Mouse (Mus musculus) liver (tissue): ENCODE data around the gene Gm26938.

ENCODE experiments used
- DNase-seq: peaks from one replicate; pipeline ENCODE4 v3.0.0-alpha.2; 2020; ENCODE audit warnings: mixed read lengths

The Gm26938 gene

DNA sequence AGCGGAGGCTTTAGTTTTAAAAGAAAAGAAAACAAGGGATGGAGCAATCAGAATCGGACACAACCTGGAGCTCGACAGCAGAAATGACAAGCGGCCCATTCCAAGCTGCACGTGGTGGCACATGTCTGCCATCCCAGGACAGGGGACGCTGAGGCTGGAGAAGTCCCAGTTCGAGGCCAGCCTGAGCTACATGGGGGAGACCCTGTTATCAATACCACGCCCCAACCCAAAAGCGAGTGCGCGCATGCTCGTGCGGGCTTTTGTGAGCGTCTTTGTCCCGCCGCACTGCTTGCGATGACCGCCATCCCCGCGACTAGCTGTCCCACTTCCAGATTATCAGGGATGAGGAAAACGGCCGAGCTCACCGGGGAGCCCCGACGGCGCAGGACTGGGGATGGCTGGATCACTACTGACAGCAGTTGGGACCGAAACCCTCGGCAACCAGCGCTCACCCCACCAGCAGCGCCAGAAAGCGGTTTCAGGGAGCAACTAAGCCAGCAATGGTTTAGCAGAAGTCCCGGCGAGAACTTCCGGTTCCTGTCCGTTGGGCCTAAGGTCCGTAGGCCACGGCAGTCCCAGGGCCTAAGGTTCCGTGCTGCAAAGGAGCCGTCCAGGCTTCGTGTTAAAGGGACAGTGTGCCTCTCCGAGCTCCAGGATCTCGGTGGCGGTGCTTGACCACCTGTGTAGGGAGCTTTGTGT, at the start of gene Gm26938, which contains the start of gene Psmg3:
Gm26938 (minus strand) TSS at position 51 of the 699 bp plus-strand sequence.
Psmg3 (minus strand) TSS at position 529 of the 699 bp plus-strand sequence.
- peak; percentile 85 for DNase-seq

DNA sequence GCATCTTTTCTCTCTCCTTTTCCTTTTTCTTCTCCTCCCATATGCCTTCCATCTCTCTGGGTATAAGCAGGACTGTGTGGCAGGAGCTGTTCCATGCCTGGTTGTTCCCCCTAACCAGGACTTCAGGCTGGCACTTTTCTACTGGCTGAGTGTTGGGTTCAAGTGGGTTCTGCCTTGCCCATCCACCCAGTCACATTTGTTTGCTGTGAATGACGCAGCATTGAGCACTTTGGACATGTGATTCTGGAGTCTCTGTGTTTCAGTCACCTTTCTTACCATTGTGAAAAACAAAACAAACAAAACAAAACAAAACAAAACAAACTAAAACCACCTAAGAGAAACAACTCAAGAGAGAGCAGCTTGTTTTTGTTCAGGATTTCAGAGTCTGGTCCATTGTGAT, 45.3 kb upstream of the Gm26938 start:
- no peak for DNase-seq

DNA sequence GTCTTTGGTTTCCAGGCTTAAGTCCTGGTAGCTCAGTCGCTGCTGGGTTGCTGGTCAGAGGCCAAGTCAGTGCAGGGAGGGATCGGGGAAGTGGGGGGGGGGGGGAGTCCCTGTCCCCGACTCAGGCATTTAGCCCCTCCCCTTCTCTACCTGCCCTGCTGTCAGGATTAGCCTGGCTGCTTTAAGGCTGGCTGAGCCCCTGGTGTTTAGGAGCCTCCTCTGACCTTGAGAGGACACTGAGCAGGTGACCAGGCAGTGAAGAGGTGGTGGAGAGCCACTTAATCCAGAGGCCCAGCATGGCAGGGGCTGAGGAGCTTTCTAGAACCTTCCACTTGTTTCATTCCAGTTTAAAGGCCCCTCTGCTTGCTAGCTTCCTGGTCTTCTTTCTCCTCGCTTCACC, 44.7 kb upstream of the Gm26938 start:
- DNase-seq, result no peak

DNA sequence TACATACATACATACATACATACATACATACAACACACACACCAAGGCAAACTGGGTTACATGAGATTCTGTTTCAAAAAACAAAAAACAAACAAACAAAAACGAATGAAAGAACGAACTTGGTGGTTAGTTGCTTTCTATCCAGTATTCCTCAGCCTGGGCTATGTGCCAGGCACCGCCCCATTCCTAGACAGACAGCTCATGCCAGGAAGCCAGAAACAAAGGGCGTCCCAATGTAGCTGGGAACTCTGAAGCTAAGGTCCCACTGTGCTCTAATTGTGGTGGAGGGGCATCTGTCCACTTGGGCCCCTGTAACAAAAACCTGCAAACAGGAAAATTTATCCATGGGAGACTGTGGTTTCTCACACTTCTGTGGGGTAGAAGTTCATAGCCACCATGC, 36.6 kb upstream of the Gm26938 start:
- DNase-seq, result no peak

DNA sequence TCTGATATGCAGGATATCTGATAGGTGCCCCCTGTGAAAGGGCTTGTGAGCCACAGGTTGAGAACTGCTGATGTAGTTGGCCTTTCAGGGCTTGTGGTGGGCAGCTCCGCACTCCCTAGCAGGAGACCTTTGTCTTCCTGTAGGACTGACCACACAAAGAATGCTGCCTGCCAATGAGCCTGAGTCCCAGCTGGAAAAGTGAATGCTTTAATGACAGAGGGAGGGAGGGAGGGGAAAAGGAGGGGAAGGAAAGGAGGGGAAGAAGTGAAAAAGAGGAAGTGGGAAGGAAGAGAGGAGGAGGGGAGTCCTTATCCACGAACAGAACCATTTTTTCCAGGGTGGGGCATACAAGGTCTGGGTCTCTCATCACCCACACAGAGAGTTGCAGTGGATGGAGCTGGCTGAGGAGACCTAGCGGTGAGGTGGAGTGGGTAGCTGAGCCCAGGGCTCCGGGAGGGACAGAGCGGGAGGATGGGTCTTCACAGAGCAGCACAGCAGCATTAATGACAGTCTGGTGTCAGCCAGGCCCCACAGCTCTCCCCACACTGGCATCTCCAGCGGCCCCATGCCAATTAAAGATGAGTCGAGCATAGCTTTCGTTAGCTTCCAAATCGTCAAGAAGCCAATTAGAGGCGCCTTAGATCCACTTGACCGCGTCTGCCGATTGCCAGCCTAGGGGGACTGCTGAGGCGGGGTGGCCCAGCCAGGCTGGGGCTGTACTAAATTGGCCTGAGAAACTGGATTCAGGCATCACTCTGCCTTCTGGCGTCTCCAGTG, 34.3 kb upstream of the Gm26938 start:
- no peak for DNase-seq

DNA sequence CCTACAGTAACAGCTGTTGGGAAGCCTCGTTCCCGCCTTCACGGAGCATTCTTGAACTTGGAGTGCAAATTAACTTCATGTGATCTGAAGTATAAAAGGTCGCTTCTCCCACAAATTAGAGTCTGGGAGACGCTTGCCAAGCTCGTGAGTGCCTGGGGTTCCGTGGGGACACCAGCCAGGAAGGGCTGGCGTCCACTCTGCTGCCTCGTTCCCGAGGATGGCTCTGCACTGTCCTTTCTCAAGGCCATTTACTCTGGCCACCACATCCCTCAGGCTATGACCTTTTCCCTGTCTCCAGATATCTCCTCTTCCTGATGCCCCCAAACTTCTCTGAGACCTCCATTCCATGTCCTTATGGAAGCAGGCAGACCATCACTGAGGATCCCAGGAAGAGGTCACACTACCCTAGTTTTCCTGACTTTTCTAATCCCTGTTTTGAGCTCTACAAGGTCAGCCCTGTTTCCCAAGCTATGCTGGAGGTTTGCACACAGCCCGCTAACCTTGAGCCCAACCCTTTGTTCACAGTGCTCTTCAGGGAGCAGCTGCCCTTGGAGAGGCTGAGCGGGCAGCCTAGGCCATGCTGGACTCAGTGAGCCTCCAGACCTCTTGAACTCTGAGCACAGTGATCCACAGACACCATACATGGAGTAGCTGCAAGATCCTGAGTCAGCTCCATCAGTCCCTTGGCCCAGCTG, 23.6 kb upstream of the Gm26938 start:
- DNase-seq, result no peak

DNA sequence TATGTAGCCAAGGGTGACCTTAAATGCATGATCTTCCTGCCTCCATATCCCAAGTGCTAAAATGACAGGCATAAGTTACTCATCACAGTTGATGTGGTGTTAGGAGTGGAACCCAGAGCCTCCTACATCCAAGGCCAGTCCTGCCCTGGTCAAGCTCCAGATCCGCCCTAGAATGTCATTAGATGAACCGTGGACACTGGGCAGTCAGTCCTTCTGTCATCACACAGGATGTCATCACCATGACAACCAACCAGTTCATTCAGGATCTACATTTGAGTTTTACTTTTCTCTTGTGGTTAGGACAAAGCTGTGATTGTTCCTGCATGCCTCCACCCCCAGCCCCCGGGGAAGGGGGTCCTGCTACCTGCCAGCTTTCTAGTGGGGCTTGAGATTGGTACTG, 12.9 kb upstream of the Gm26938 start:
- DNase-seq, result no peak

DNA sequence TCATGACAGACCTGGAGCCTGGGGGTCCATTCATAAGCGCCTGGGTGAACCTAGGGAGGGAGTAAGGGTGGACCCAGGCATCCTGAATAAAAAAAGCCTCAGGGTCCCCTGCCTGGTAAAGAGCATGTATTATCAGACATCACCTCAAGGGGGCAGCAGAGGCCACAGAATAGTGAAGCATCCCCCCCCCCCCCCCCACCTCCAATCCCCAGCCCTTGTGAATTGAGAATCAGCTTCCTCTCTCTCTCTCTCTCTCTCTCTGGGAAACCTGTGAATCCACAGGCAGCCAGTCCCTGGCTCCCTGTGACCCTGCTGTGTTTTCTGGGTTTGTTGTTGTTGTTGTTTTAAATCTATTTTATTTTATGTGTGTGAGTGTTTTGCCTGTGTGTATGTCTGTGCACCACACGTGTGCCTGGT, 12.3 kb upstream of the Gm26938 start:
- peak; percentile 66 for DNase-seq

DNA sequence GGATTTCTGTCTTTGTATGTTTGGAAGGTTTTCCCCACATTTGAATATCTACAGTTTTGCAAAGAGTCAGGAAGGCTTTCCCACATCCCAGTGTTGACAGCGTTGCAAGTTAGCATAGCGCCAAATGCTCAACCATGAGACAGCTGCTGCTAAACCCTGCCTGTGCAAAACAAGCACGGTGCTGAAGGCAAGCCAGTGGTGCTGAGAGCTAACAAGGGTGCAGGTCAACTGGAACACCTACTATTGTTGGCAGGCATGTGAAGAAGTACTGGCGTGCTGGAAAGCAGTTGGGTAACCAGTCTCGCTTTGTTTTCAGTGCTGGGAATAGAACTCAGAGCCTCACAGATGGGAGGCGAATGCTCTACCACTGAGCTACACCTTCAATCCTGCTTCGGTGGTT, 9.5 kb upstream of the Gm26938 start:
- no peak for DNase-seq

DNA sequence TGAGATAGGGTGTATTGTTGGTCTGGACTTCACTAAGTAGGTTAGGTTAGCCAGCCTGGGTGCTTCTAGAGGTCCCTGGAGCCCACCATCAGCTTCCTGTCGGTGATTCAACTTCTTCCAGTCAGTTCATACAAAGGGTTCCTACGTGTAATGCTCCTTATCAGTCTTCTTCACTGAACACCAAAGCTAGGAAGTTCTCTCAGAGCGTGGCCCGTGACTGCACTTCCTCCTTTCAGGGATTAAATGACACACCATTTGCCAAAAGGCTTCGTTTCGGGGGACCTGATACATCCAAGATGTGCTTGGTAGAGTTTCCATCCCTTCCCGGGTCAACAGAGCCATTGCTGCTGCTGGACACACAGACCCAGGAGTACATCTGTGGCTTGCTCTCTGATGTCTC, 5.9 kb upstream of the Gm26938 start:
- DNase-seq, result no peak

DNA sequence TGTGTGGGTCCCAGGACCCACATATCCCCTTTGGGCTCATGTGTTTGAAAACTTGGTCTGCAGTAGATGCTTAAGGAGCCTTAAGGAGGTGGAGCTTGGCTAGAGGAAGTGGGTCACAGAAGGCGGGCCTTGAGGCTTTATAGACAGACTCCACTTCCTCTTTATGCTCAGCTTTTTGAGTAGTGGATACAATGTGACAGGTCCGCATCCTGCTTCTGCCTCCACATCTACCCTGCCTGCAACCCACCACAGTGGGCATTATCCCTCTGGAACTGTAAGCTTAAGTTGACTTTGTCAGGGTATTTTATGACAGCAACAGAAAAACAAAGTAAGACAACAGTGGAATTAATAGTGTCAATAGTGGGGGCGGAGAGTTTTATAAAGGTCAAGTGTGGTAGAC, 4.5 kb upstream of the Gm26938 start:
- no peak for DNase-seq

DNA sequence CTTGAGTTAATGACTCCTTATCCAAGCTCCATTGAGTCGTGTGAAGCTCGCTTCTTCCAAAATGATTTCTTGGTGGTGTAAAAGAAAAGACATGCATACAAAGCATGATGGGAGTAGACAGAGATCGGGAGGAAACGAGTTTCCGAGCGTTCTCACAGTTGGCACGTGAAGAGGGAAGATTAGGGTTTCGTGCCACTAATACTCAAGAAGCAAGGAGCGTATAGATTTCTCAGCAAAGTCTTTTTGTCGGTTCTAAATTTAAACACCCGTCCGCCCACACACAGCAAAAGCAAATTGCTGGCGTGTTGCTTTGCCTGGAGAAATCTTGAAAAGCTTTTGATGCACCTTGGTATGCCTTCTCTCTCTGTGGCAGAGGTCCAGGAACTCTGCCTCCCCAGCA, 3.2 kb upstream of the Gm26938 start:
- DNase-seq, result no peak

DNA sequence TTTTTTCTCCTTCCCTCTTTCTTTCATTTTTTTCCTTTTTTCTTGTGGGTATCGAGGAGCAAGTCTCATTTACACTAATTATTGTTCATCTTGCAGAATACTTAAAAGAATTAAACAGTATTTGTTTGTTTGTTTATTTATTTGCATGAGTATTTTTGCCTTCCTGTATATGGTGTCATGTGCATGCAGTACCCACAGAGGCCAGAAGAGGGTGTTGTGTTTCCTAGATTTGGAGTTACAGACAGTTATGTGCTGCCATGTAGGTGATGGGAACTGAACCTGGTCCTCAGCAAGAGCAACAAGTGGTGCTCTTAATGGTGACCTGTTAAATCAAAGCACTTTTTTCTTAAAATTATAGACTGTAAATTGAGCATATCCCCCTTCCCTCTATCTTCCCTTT, 1.4 kb upstream of the Gm26938 start:
- no peak for DNase-seq

DNA sequence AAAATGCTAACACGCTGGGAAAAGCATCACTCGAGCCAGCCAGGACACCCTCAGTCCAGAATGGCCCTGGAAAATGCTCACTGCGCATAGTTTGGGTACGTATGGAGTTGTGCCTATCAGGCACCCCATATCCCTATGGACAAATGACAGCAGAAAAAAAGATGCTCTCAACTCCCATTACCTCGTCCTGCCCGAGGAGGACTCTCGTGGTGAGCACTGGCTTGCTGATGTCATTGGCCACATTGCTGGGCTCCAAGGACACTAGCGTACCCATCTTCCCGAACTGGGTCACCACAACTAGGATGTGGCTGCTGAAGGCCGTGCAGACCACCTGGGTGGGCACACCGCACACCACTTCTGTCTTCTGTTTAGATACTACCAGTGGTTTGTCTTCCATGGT, 260 bp downstream of the Gm26938 start:
- DNase-seq, result no peak

DNA sequence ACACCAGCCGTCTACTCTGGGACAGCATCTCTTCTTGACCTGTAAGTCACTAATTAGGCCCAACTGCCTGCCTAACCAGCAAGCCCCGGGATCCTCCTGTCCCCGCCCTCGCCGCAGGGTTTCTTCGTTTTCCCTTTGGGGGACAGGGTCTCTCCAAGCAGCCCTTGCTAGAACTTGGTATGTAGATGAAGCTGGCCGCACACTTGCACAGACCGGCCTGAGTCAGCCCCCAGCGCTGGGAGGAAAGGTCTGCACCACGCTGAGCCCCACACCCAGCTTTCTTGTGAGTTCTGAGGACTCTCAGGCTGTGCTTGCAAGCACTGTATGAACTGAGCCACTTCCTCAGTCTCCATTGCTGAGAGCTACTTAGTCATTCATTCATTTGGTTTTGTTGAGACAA, 1.7 kb downstream of the Gm26938 start:
- no peak for DNase-seq

DNA sequence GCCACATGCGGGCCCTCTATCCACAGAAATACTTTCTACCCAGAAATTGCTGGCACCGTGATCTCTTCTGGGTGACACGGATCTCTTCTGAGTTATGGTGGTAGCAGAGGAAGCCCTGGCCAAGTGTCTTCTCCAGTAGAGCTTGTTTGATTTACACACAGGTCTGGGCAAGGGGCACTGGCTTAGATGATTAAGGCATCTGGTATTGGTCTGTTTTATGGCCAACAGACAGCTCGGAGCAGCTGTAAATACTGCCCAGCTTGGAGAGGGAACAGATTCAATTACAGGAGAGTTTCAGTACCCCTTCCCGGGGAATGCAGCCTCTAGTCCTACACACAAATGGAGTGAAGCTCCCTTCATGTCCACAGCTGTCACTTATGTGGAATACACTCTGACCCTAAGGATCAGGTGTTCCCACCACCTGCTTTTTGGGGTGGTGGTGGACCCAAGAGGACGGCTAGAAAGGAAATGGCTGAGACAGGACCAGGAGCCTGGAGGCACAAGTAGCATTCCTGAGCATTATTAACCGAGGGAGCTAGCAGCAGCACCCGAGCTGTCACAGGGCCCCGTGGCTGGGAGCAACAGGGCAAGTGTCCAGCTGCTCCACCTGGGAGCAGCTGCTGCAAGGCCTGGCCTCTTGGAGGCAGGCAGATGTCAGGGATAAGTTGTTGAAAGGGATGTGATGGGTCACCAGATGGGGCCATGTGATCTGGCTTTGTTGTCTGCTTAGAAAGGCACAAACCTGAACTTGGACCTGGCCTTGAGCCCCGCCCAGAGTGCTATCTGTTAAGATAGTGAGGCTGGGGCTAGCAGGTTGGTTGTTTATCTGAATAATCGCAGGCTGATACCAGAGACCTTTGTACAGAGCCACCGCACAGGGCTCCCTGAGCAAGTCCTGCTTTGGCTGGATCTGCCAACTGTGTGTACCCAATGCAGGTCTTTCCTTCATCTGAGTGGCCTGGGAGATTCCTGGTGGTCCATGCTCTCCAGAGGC, 4.4 kb downstream of the Gm26938 start:
- DNase-seq, result no peak

DNA sequence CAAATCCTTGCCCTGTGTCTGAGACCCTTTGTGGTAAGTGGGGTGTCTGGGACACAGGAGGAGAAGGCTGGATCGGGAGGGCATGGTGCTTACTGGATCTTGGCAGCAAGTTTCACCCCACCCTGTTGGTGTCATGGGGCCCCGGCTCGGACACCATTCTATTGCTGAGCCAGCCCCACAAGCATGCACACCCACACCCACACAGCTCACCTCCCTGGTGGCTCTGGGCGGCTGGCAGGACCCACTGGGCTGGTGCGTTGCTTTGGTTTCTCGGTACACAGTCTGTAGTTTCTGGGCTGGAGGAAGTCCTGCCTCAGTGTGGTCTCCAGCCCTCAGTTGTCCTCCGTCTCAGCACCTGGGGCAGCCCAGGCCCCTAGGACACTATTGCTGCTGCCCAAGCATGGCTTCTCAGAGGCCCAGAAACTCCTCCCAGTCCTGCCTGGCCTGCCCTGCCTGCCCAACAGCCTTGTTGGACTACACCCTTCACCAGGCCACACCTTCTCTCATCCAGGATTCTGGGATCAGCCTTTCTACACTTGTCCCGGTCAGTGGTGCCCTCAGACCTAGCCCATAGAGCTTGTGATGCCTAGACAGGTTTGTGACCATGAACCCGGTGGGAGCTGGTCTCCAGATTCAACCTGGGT, 6.5 kb downstream of the Gm26938 start, which contains the start of gene Tmem184a:
Tmem184a (minus strand) TSS at position 380 of the 644 bp plus-strand sequence.
- no peak for DNase-seq

DNA sequence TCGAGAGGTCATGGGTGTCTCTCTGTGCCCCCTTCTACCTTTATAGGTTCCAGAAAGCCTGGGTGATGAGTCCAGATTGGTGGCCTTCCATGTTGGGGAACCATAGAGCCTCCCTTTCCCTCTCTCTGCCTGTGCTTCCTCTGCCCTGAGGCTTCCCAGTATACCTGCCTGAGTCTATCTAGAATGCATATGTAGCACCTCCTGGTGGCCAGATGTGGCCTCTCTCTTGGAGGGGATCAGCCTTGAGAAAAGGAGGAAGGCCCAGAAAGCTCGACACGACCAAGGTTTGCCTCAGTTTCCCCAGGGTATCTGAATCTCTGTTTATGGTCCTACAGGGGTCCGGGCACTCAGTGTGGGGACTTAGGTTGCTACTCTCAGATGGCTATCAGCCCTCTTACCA, 7.4 kb downstream of the Gm26938 start:
- peak; percentile 87 for DNase-seq

DNA sequence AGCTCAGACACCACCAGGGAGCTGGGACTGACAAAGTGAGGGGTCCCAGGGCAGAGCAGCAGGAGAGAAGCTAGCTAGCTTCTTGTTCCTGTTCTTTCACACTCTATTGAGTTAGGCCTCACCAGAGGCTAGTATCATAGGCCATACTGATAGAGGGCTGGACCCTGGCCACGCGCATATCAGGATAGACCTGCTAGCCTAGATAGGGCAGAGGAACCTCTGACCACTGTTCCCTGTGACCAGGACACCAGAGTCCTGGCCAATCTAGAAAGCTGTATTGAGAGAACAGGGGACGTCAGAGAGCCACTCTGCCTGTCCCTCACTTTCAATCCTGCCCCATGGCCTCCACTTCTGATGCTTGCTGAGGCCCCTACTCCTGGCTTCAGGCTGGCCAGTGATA, 8.2 kb downstream of the Gm26938 start:
- DNase-seq, result no peak

DNA sequence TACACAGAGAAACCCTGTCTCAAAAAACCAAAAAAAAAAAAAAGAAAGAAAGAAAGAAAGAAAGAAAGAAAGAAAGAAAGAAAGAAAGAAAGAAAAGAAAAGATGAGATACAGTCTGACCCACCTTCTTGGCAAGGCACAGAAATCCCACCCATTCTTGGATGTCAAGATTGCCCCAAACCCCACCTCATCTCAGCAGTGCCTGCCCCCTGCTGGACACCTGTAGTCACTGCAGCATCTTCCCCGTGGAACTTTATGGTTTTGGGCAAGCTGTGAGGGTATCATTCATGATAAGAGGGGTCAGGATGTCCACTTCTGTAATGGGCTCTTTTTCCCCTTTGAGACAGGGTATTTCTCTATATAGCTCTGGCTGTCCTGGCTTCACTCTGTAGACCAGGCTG, 8.9 kb downstream of the Gm26938 start:
- DNase-seq, result peak; percentile 71

DNA sequence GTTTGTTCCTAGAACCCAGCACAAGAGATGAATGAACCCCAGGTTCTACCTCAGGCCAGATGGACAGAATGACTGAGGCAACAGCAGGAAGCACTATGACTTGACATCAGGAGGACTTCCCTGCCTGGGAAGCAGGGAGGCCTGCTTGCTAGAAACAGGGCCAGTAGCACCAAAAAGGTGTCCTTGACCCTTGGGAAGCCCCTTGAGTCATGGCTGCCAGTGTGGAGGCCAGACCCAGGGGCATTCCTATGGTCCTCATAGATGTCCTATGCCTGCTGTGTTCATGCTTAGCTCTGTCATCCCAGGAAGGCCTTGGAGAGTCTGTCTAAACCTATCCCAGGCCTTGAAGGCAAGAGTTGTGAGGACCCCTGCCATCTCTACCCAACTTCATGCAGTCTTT, 9.8 kb downstream of the Gm26938 start:
- no peak for DNase-seq

DNA sequence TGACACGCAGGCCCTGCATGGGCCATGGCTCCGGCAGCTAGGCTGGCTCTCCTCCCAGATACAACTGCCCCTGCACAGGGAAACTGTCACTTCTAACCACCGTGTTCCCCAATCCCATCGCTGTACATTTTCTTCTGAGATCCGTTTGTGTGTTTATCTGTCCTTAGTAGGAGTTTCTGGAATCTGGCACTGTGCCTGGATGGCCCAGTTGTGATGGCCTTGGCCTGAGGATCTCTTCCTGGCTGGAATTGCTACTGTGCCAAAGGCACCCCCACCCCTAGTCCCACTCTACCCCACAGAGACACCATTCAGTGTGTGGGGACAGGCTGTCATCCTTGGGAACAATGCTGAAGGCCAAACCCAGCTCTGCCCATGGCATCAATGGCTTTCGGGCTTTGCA, 10.2 kb downstream of the Gm26938 start:
- no peak for DNase-seq
